Mouse (Mus musculus) frontal cortex, postnatal 36 days (tissue): Measurements from ENCODE around the gene Aplf.
"Not testable (repeated sequence)": the region's sequence is repeated elsewhere in the genome, so short reads cannot be mapped to it uniquely, and the experiment has no call there.

Experiments
- DNase-seq, 2 experiments: peaks; one replicate each; pipeline ENCODE4 v3.0.0; 2022; ENCODE audit warnings: low spot score in 2 of 2

The Aplf gene

GRCm38 (mm10) chr6:87671771-87672517, at the start of gene Aplf:
TSS of gene Aplf (minus strand) at chr6:87672193.
- peak; percentile 85 to 95 for DNase-seq

- no peak for DNase-seq
These were observed 42.1 kb upstream of the Aplf start for GRCm38 (mm10) chr6:87714091-87714490.

DNA sequence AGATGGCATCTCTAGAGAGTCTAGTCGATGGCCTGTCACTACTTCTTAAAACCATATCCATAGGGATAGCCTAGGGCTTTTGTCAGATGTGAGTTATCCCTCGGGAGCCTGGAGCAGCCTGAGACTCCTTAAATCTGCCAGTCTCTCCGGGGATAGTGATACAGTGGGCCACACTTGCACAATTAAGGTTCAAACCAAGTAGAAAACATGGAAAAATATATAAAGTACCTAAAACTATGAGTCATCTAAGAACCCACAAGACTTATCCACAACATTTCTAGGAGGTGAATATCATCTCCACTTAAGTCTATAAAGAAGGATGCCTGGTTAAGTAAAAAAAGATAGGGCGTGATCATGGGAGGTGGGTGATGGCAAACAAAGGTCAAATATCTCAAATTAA, 40.3 kb upstream of the Aplf start:
- no peak for DNase-seq

GRCm38 (mm10) chr6:87706246-87706645, 34.3 kb upstream of the Aplf start:
- DNase-seq = no peak

DNA sequence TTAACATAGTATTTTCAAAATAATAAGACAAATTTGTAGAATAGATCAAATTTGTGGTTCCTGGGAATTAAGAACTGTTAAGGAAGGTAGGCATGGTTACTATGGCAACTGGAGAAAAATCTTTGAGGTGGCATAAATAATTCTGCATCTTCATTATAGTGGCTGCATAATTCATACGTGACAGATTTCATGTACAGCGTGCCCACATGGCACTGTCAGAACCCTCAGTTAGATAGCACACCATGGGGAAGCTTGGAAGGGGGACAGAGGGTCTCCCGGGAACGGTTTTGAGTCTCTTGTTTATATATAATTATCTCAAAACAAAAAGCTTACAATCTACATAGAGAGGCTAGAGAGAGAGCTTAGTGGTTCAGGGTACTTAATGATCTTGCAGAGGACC, 24.6 kb upstream of the Aplf start:
- DNase-seq = no peak

DNA sequence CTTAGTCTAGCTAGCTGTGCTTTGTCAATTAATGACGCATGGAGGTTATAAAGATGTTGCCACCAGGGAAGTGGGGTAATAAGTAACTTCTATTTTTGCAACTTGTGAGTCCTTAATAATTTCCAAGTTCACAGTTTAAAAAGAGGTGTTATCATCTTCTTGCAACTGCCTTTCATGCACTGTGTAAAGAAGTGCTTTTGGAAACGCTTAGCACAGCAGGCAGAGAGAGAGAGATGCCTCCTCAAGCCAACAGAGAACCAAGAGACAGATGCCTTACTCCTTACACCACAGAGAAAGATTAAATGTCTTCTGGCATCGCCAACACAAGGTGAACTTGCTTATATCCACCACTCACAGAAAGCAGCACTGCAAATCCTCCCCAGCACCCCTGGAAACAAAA, 24.0 kb upstream of the Aplf start:
- DNase-seq = no peak

DNA sequence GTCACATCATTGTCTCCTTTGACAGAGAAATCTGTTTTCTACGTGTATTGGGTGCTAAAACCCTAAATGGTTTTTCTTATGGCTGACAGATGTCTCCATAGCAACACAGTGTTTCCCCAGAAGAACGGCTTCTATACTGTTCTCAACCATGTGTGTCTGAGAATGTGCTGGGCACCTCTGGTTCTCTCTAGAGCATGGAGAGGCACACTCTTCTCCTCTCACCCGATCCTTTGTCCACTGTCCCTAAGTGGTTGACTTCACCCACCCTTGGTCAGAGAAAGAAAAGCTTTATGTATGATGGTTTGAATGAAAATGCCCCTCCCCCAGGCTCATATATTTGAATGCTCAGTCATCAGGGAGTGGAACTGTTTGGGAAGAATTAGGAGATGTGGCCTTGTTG, 8.4 kb upstream of the Aplf start:
- no peak for DNase-seq

DNA sequence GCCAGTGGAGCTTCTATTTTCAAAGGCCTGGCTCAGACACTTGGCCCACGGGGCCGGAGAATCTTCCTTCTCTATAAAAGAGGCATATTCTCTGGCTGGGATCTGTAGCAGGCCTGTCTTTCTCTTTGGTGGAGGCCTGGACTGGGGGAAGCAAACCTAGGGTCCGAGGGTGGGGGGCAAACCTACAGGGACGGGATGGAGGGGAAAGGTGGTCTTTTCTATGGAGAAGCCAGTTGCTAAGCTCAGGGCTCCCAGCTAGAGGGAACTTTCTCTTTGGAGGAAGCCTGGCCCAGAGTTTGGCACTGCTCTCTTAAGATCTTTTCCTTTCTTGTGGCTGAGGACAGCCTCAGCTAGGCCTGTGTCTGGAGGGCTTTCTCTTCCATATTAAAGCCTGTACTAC, 668 bp upstream of the Aplf start:
- DNase-seq = no peak

DNA sequence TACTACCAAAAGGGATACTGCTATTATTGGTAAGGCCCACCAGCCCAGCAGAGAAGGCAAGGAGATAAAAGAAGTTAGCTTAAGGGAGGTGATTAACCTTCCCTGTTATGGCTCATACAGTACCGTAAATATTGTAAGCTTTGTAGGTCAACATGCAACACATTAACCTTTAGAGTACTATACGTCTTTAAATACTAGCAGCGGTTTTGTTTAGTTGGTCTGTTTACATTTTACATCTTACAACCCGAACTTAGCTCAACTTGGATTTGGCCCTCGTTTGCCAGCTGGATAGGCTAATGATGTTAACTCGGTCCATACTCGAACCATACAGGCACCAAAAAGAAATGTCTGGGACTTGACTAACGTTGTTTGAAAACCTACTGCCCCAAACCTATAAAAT, 640 bp downstream of the Aplf start:
- DNase-seq = no peak

DNA sequence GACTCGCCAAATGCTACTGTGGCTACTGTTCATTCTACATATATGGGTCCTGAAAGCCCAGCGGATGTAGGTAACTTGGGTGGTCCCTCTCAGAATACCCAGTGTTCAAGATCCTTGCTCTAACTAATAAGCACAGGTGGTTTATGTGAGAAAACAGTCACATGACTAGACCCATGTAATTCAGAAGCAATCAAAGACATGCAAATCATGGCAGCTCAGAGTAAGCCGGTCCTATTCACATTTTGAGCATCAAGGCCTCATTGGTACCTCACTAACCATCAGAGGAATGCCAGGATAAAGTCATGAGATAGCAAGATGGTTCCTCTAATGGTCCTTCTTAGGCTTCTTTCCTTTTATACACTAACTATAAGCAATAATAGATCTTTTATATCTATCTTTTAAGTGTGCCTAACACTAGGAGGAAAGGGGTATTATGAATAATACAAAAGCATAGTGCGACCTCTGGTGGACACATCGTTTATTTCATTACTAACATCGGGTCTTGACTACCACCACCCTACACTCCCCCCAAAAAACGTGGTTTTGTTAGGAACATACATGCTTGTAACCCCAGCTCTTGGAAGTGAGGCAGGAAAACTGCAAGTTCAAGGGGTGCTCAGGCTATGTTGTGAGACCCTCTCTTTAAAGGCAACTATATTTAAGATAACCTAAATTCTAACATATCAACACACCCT, 2.0 kb downstream of the Aplf start:
- DNase-seq = peak in 1 of 2 experiments; percentile 67

DNA sequence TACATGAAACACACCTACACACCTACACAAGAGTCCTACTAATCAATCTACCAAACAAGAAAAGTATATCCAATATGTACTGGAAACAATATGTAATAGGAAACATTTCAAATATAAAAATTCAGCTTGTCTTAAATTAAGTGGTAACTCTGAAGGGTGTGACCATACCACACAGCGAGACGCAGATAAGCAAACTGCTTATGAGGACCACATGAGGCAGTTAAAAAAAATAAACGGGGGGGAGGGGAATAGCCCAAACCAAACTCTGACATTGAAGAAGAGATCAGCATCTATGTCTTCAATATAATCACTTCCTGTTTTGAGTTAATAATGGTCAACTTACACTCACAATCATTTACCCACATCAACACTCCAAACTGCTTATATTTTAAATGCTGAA, 3.3 kb downstream of the Aplf start:
- no peak for DNase-seq

DNA sequence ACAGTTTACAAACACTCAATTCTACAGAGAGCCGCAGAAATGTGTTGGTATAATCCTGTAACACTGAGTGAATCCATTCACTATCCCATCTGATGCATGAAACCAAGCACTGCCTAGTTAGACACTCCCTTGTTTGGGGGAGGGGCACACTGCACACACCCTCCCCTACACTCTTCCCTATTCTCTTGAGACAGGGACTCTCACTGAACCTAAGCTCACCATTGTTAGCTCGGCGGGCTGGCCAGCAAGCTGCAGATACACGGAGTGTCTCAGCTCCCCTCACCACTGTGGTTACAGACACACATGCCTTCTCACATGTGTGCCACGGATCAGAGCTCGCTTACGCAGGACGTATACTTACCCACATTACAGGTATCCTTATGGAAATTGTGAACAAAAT, 4.2 kb downstream of the Aplf start:
- DNase-seq = no peak

- no peak for DNase-seq
These were observed 8.5 kb downstream of the Aplf start for GRCm38 (mm10) chr6:87663445-87663844.

DNA sequence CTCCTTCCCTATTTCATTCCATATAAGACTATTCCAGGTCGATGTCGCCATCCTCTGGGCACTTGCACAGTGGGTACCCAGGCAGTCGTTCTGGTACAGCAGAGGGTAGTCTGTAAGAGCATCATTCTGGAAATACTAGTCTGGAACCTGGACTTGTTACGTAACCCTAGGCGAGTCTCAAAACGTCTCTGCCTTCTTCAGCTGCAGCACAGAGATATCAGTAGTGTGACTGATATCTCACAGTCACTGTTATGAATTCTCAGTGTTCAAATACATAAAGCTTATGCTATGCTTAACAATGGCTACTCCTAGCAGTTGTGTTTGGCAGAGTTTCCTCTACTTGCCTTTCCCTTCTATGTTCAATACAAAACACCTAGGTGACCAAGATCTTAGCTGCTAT, 9.8 kb downstream of the Aplf start:
- no peak for DNase-seq

DNA sequence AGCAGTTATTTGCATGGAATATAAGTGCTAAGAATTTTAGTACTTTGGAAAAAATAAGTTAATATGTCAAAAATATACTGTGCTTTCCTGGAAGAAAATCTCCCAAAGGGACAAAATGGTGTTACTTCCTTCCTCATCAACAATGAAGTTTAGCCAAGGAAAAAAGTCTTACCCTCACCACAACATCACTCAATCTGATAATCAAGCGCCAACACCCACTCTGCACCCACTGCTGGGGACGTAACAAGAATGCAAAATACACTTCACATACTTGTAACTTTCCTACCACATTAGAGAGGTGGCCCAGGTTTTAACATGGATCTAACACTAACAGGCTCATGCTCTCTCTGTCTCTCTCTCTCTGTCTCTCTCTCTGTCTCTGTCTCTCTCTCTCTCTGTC, 10.3 kb downstream of the Aplf start:
- no peak for DNase-seq

DNA sequence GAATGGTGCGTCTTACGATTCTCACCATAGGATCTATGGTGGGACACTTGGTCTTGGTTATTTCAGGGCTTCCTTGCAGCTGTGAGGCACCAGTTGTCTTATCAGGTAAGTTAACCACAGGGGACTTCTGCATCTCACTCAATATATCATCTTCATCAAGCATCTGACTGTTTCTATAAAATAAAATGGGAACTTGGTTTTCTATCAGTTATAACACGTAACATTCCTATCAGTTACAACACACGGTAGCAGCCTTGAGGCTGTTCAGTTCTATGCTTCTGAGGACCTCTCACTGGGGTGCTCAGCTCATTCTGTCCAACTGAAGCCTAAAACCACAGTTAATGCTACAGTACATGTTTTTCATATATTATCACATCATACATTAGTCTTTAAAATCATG, 13.2 kb downstream of the Aplf start:
- DNase-seq = no peak

- DNase-seq = no peak
These were observed 17.9 kb downstream of the Aplf start for GRCm38 (mm10) chr6:87653904-87654638.

GRCm38 (mm10) chr6:87653478-87653877, 18.5 kb downstream of the Aplf start:
- no peak for DNase-seq

DNA sequence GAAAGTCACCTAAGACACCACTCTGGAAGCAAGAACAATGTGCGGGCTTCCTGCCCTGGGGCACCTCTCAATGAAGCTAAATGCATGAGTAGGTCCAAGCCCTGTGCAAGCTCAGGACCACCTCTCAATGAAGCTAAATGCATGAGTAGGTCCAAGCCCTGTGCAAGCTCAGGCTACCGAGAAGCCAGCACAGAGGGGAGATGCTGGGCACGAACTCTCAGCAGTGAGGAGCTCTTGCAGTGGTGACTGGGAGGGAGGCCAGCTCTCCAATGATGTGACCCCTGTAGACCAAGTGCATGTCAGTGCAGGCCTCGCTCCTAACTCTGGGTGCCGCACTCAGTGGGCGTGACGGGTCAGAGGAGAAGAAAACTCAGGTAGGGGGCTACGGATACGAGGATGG, 19.3 kb downstream of the Aplf start:
- DNase-seq = no peak

DNA sequence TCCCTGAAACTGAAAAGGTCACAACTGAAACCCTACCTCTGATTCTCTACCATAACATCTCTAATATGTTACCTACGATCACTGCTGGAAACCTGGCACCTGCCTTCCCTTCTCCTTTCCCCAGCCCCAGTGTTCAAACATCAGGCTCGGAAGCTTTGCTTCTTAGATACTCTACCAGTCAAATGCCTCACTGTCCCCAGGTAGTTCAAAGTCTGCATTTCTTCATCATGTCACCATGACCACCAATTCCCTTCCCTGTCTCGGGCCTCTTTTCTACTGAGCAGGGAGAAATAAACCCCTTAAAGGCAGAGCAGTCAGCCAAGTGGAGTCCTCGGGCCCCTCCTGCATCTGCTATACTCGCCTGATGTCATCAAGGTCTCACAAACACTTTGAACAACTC, 20.2 kb downstream of the Aplf start:
- no peak for DNase-seq

- DNase-seq = no peak
These were observed 33.8 kb downstream of the Aplf start for GRCm38 (mm10) chr6:87638134-87638660.

DNA sequence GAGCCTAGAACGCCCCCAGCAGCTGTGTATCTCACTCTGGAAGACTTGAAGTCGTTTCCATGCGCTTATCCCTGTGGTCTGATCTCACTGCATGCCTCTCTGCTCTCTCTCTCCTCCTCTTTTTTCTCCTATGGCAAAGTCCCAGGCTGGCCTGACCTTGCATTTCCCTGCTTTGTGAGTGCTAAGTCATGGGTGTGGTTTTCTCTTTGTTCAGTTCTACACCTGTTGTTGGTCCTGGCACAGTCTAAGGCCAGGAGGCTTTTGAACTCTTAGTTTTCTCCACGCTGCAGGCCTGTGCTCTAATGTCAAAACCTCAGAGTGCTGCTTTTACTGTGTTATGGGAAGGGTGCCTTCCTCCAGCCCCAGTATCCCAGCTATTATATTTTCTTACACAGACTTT, 39.8 kb downstream of the Aplf start:
- no peak for DNase-seq

- not testable (repeated sequence) for DNase-seq
These were observed 43.1 kb downstream of the Aplf start for GRCm38 (mm10) chr6:87628936-87629335.
